Mouse (Mus musculus) E14TG2a.4 (cell line): ENCODE measurements at regions not wholly inside any gene's neighbourhood (a gene's known extent, or its start where the extent isn't known, plus 50 kb on each side); places are given as distances from the start of the nearest gene placed in this dataset.

Experiments
- H3K27me3 ChIP-seq: 2 replicates; pipeline ENCODE4 v1.6.1; 2014; ENCODE audit warnings: low read length, control low read depth; ENCODE audit not compliant: insufficient read depth
- H3K36me3 ChIP-seq: 2 replicates; pipeline ENCODE4 v1.6.1; 2014; ENCODE audit warnings: low read length, control low read depth; ENCODE audit not compliant: insufficient read depth
- H3K4me1 ChIP-seq: replicated peaks from 2 replicates; pipeline ENCODE4 v1.6.1; 2014; ENCODE audit warnings: low read depth, low read length, control low read depth
- H3K4me3 ChIP-seq: replicated peaks from 2 replicates; pipeline ENCODE4 v1.5.1; 2014; ENCODE audit warnings: mild to moderate bottlenecking, low read length
- H3K9me3 ChIP-seq: 2 replicates; pipeline ENCODE4 v1.6.1; 2014; ENCODE audit warnings: low read length, control low read depth
- CTCF ChIP-seq: conservative IDR thresholded peaks from 2 replicates; pipeline ENCODE4 v1.5.1; 2014; ENCODE audit warnings: low read length
- NANOG ChIP-seq: IDR thresholded peaks from 2 replicates; pipeline ENCODE4 v1.6.1; 2014; ENCODE audit warnings: borderline replicate concordance, low read length, mixed read lengths
- POU5F1 ChIP-seq: IDR thresholded peaks from 2 replicates; pipeline ENCODE4 v1.6.1; 2014; ENCODE audit warnings: low read length, borderline replicate concordance

GRCm38 (mm10) chr15:67048621-67049020, 547.9 kb upstream of the Lrrc6 start:
- Histone ChIP-seq H3K36me3 (no peaks in the 10 kb centered on the region), H3K27me3 (peaks cover 15% of the 10 kb centered on the region), H3K4me1 (peaks cover 29% of the 10 kb centered on the region), H3K9me3 (peaks cover 19% of the 10 kb centered on the region), H3K4me3 (no peak overlapping the region)
- no peak for TF ChIP-seq NANOG
- TF ChIP-seq POU5F1, result no peak
- no peak for TF ChIP-seq CTCF

- H3K4me3 ChIP-seq, result no peak overlapping the region
- peaks cover 19% of the 10 kb centered on the region for H3K9me3 ChIP-seq
- no peaks in the 10 kb centered on the region for H3K36me3 ChIP-seq
- no peak for TF ChIP-seq CTCF
- TF ChIP-seq NANOG, result no peak
- TF ChIP-seq POU5F1, result no peak
- peaks cover 15% of the 10 kb centered on the region for H3K27me3 ChIP-seq
- H3K4me1 ChIP-seq, result peaks cover 30% of the 10 kb centered on the region
These were observed 547.4 kb upstream of the Lrrc6 start for GRCm38 (mm10) chr15:67048148-67048547.

- peaks cover 42% of the 10 kb centered on the region for H3K4me1 ChIP-seq
- H3K4me3 ChIP-seq, result no peak overlapping the region
- H3K27me3 ChIP-seq, result peaks cover 24% of the 10 kb centered on the region
- no peaks in the 10 kb centered on the region for H3K36me3 ChIP-seq
- TF ChIP-seq CTCF (no peak), POU5F1 (no peak), NANOG (no peak)
- peaks cover 19% of the 10 kb centered on the region for H3K9me3 ChIP-seq
These were observed 545.5 kb upstream of the Lrrc6 start for GRCm38 (mm10) chr15:67045920-67046804.

- peaks cover 50% of the 10 kb centered on the region for H3K4me1 ChIP-seq
- H3K9me3 ChIP-seq, result peaks cover 19% of the 10 kb centered on the region
- no peak overlapping the region for H3K4me3 ChIP-seq
- H3K27me3 ChIP-seq, result peaks cover 24% of the 10 kb centered on the region
- no peaks in the 10 kb centered on the region for H3K36me3 ChIP-seq
- TF ChIP-seq NANOG, result no peak
- no peak for TF ChIP-seq CTCF
- TF ChIP-seq POU5F1, result no peak
These were observed 544.6 kb upstream of the Lrrc6 start for GRCm38 (mm10) chr15:67045329-67045728.

- Histone ChIP-seq H3K27me3 (peaks cover 24% of the 10 kb centered on the region), H3K4me3 (no peak overlapping the region), H3K36me3 (no peaks in the 10 kb centered on the region), H3K4me1 (peaks cover 55% of the 10 kb centered on the region), H3K9me3 (peaks cover 19% of the 10 kb centered on the region)
- TF ChIP-seq NANOG, result no peak
- no peak for TF ChIP-seq POU5F1
- TF ChIP-seq CTCF, result no peak
These were observed 544.1 kb upstream of the Lrrc6 start for GRCm38 (mm10) chr15:67044806-67045205.

GRCm38 (mm10) chr15:67042131-67042530, 541.4 kb upstream of the Lrrc6 start:
- H3K4me1 ChIP-seq, result peaks cover 60% of the 10 kb centered on the region
- peaks cover 27% of the 10 kb centered on the region for H3K27me3 ChIP-seq
- no peak for TF ChIP-seq NANOG
- TF ChIP-seq CTCF, result peak; percentile 55
- TF ChIP-seq POU5F1, result no peak
- H3K4me3 ChIP-seq, result no peak overlapping the region
- no peaks in the 10 kb centered on the region for H3K36me3 ChIP-seq
- peaks cover 19% of the 10 kb centered on the region for H3K9me3 ChIP-seq

- peaks cover 15% of the 10 kb centered on the region for H3K9me3 ChIP-seq
- no peaks in the 10 kb centered on the region for H3K36me3 ChIP-seq
- TF ChIP-seq NANOG (no peak), POU5F1 (no peak), CTCF (no peak)
- peaks cover 46% of the 10 kb centered on the region for H3K27me3 ChIP-seq
- peak overlapping the region; percentile 37; the same call in 1 of the 2 replicates for H3K4me3 ChIP-seq
- H3K4me1 ChIP-seq, result peaks cover 48% of the 10 kb centered on the region
These were observed 539.5 kb upstream of the Lrrc6 start for GRCm38 (mm10) chr15:67040229-67040628.

- H3K4me3 ChIP-seq, result peak overlapping the region; percentile 37; the same call in 1 of the 2 replicates
- peaks cover 54% of the 10 kb centered on the region for H3K4me1 ChIP-seq
- H3K9me3 ChIP-seq, result peaks cover 7% of the 10 kb centered on the region
- TF ChIP-seq POU5F1 (no peak), NANOG (no peak), CTCF (no peak)
- H3K27me3 ChIP-seq, result peaks cover 53% of the 10 kb centered on the region
- H3K36me3 ChIP-seq, result no peaks in the 10 kb centered on the region
These were observed 538.8 kb upstream of the Lrrc6 start for GRCm38 (mm10) chr15:67039421-67039907.
